Mouse (Mus musculus): Measurements from ENCODE around the gene Minos1. TPM values are rescaled to one million over a fixed set of nuclear protein-coding genes. Genes with fewer than 3 reads are reported as not detected.

The Minos1 gene
- polyA plus RNA-seq, 1 experiment, result 212 TPM

- Histone ChIP-seq H3K4me1 (ENCODE audit: control insufficient read depth, insufficient read depth, low read length) (no peaks in the 10 kb centered on the region; the same call in 1 of the 2 replicates), H3K27me3 (ENCODE audit: control insufficient read depth, insufficient read depth, low read length) (peaks cover 9% of the 10 kb centered on the region; the same call in 1 of the 2 replicates), H3K27ac (ENCODE audit: insufficient read depth, low read length) (no peak overlapping the region), H3K4me3 (replicated peaks; ENCODE audit: insufficient read depth, low read depth, low read length) (peak overlapping the region; percentile 46)
- WGBS, result 10% methylated on average over 28 of the region's 28 CpGs
- no peak for DNase-seq
- TF ChIP-seq CTCF (IDR thresholded peaks at IDR 0.05; ENCODE audit: borderline replicate concordance, insufficient read depth, low read depth, low read length) (no peak), POLR2A (IDR thresholded peaks at IDR 0.05; ENCODE audit: borderline replicate concordance, insufficient read depth, low read length) (no peak)
Observed at GRCm38 (mm10) chr4:139091478-139092355, 39.2 kb downstream of the Minos1 start.

GRCm38 (mm10) chr4:139091066-139091465 lies 39.8 kb downstream of the Minos1 start:
- TF ChIP-seq CTCF (IDR thresholded peaks at IDR 0.05; ENCODE audit: borderline replicate concordance, insufficient read depth, low read depth, low read length) (no peak), POLR2A (IDR thresholded peaks at IDR 0.05; ENCODE audit: borderline replicate concordance, insufficient read depth, low read length) (no peak)
- Histone ChIP-seq H3K27me3 (ENCODE audit: control insufficient read depth, insufficient read depth, low read length) (peaks cover 9% of the 10 kb centered on the region; the same call in 1 of the 2 replicates), H3K4me3 (replicated peaks; ENCODE audit: insufficient read depth, low read depth, low read length) (no peak overlapping the region), H3K4me1 (ENCODE audit: control insufficient read depth, insufficient read depth, low read length) (no peaks in the 10 kb centered on the region; the same call in 1 of the 2 replicates), H3K27ac (ENCODE audit: insufficient read depth, low read length) (no peak overlapping the region)
- DNase-seq, result no peak
- 61% methylated on average over 7 of the region's 7 CpGs for WGBS

GRCm38 (mm10) chr4:139090303-139090940 lies 40.5 kb downstream of the Minos1 start:
- Histone ChIP-seq H3K27me3 (ENCODE audit: control insufficient read depth, insufficient read depth, low read length) (peaks cover 9% of the 10 kb centered on the region; the same call in 1 of the 2 replicates), H3K27ac (ENCODE audit: insufficient read depth, low read length) (no peak overlapping the region), H3K4me1 (ENCODE audit: control insufficient read depth, insufficient read depth, low read length) (no peaks in the 10 kb centered on the region; the same call in 1 of the 2 replicates), H3K4me3 (replicated peaks; ENCODE audit: insufficient read depth, low read depth, low read length) (no peak overlapping the region)
- no peak for DNase-seq
- WGBS, result 63% methylated on average over 15 of the region's 15 CpGs
- no peak for TF ChIP-seq CTCF (IDR thresholded peaks at IDR 0.05; ENCODE audit: borderline replicate concordance, insufficient read depth, low read depth, low read length)
- no peak for TF ChIP-seq POLR2A (IDR thresholded peaks at IDR 0.05; ENCODE audit: borderline replicate concordance, insufficient read depth, low read length)

GRCm38 (mm10) chr4:139088982-139089671 lies 41.8 kb downstream of the Minos1 start:
- no peak for DNase-seq
- Histone ChIP-seq H3K4me1 (ENCODE audit: control insufficient read depth, insufficient read depth, low read length) (no peaks in the 10 kb centered on the region; the same call in 1 of the 2 replicates), H3K27me3 (ENCODE audit: control insufficient read depth, insufficient read depth, low read length) (peaks cover 9% of the 10 kb centered on the region; the same call in 1 of the 2 replicates), H3K27ac (ENCODE audit: insufficient read depth, low read length) (no peak overlapping the region), H3K4me3 (replicated peaks; ENCODE audit: insufficient read depth, low read depth, low read length) (no peak overlapping the region)
- TF ChIP-seq CTCF (IDR thresholded peaks at IDR 0.05; ENCODE audit: borderline replicate concordance, insufficient read depth, low read depth, low read length), result no peak
- TF ChIP-seq POLR2A (IDR thresholded peaks at IDR 0.05; ENCODE audit: borderline replicate concordance, insufficient read depth, low read length), result no peak
- WGBS, result 71% methylated on average over 9 of the region's 9 CpGs

GRCm38 (mm10) chr4:139086984-139087383 lies 43.9 kb downstream of the Minos1 start:
- Histone ChIP-seq H3K27me3 (ENCODE audit: control insufficient read depth, insufficient read depth, low read length) (0 out of 2 replicates have a peak, but pooled peaks cover 1% of the 10 kb centered on the region), H3K27ac (ENCODE audit: insufficient read depth, low read length) (no peak overlapping the region), H3K4me1 (ENCODE audit: control insufficient read depth, insufficient read depth, low read length) (peaks cover 7% of the 10 kb centered on the region), H3K4me3 (replicated peaks; ENCODE audit: insufficient read depth, low read depth, low read length) (no peak overlapping the region)
- no peak for TF ChIP-seq CTCF (IDR thresholded peaks at IDR 0.05; ENCODE audit: borderline replicate concordance, insufficient read depth, low read depth, low read length)
- TF ChIP-seq POLR2A (IDR thresholded peaks at IDR 0.05; ENCODE audit: borderline replicate concordance, insufficient read depth, low read length), result no peak
- 76% methylated on average over 4 of the region's 4 CpGs for WGBS
- DNase-seq, result no peak

GRCm38 (mm10) chr4:139086037-139086436 lies 44.9 kb downstream of the Minos1 start:
- H3K4me1 ChIP-seq (ENCODE audit: control insufficient read depth, insufficient read depth, low read length), result peaks cover 16% of the 10 kb centered on the region
- DNase-seq, result peak; percentile 68 to 77
- WGBS, result 13% methylated on average over 5 of the region's 5 CpGs
- no peaks in the 10 kb centered on the region for H3K27me3 ChIP-seq (ENCODE audit: control insufficient read depth, insufficient read depth, low read length)
- H3K4me3 ChIP-seq (replicated peaks; ENCODE audit: insufficient read depth, low read depth, low read length), result no peak overlapping the region
- TF ChIP-seq POLR2A (IDR thresholded peaks at IDR 0.05; ENCODE audit: borderline replicate concordance, insufficient read depth, low read length) (no peak), CTCF (IDR thresholded peaks at IDR 0.05; ENCODE audit: borderline replicate concordance, insufficient read depth, low read depth, low read length) (peak; percentile 73)
- no peak overlapping the region for H3K27ac ChIP-seq (ENCODE audit: insufficient read depth, low read length)

GRCm38 (mm10) chr4:139085337-139085736 lies 45.6 kb downstream of the Minos1 start:
- no peaks in the 10 kb centered on the region for H3K27me3 ChIP-seq (ENCODE audit: control insufficient read depth, insufficient read depth, low read length)
- no peak for DNase-seq
- H3K4me3 ChIP-seq (replicated peaks; ENCODE audit: insufficient read depth, low read depth, low read length), result no peak overlapping the region
- 20% methylated on average over 11 of the region's 11 CpGs for WGBS
- peaks cover 16% of the 10 kb centered on the region for H3K4me1 ChIP-seq (ENCODE audit: control insufficient read depth, insufficient read depth, low read length)
- no peak overlapping the region for H3K27ac ChIP-seq (ENCODE audit: insufficient read depth, low read length)
- TF ChIP-seq POLR2A (IDR thresholded peaks at IDR 0.05; ENCODE audit: borderline replicate concordance, insufficient read depth, low read length) (no peak), CTCF (IDR thresholded peaks at IDR 0.05; ENCODE audit: borderline replicate concordance, insufficient read depth, low read depth, low read length) (no peak)
